Mouse (Mus musculus) spleen, adult 2 months (tissue): ENCODE measurements at regions not wholly inside any gene's neighbourhood (a gene's known extent, or its start where the extent isn't known, plus 50 kb on each side); places are given as distances from the start of the nearest gene placed in this dataset.

Source experiments
- DNase-seq, 2 experiments: peaks; one replicate each; pipeline versions ENCODE4 v3.0.0 to v3.0.0-alpha.2; 2012 to 2021; ENCODE audit warnings: low spot score in 2 of 2, low read depth in 1 of 2
- H3K27ac ChIP-seq: fragments of 200-500 bp; 2 replicates; pipeline ENCODE4 v1.5.1; 2012; ENCODE audit warnings: low read length, inconsistent platforms; ENCODE audit not compliant: insufficient read depth
- H3K27me3 ChIP-seq: fragments of 200-500 bp; 2 replicates; pipeline ENCODE4 v1.6.1; 2012; ENCODE audit warnings: mild to moderate bottlenecking, moderate library complexity, low read length, inconsistent platforms; ENCODE audit not compliant: control insufficient read depth, insufficient read depth
- H3K36me3 ChIP-seq: fragments of 200-500 bp; 2 replicates; pipeline ENCODE4 v1.6.1; 2012; ENCODE audit warnings: mild to moderate bottlenecking, low read length, inconsistent platforms; ENCODE audit not compliant: control insufficient read depth, insufficient read depth
- H3K4me1 ChIP-seq: fragments of 200-500 bp; 2 replicates; pipeline ENCODE4 v1.6.1; 2011; ENCODE audit warnings: inconsistent platforms; ENCODE audit not compliant: control insufficient read depth, insufficient read depth, insufficient read length
- H3K4me3 ChIP-seq: fragments of 200-500 bp; 2 replicates; pipeline ENCODE4 v1.5.1; 2011; ENCODE audit warnings: mild to moderate bottlenecking, inconsistent platforms; ENCODE audit not compliant: insufficient read depth, insufficient read length; ENCODE audit errors: extremely low read depth
- CTCF ChIP-seq: fragments of 200-500 bp; IDR thresholded peaks from 2 replicates; pipeline ENCODE4 v1.5.1; 2011; ENCODE audit warnings: mild to moderate bottlenecking, inconsistent platforms; ENCODE audit not compliant: insufficient read depth, insufficient read length, insufficient replicate concordance; ENCODE audit errors: extremely low read depth
- POLR2A ChIP-seq: fragments of 200-500 bp; IDR thresholded peaks from 2 replicates; pipeline ENCODE4 v1.6.1; 2011; ENCODE audit warnings: low read depth, low read length, inconsistent platforms
- WGBS: fragments of 180-500 bp; shearing (Covaris S2); methylation state at CpG from one replicate; pipeline ENCODE4 v1.1.7; 2018; 5-methylcytosine and 5-hydroxymethylcytosine counted together

GRCm38 (mm10) chr17:9942171-9942570, 272.7 kb upstream of the Pabpc6 start:
- DNase-seq, result no peak
- Histone ChIP-seq H3K4me3 (no peak overlapping the region), H3K27ac (no peak overlapping the region), H3K36me3 (no peaks in the 10 kb centered on the region), H3K4me1 (no peaks in the 10 kb centered on the region), H3K27me3 (no peaks in the 10 kb centered on the region)
- TF ChIP-seq POLR2A, result no peak
- no peak for TF ChIP-seq CTCF
- WGBS, result 81% methylated on average over 4 of the region's 4 CpGs

- no peaks in the 10 kb centered on the region for H3K4me1 ChIP-seq
- TF ChIP-seq CTCF (no peak), POLR2A (no peak)
- 93% methylated on average over 6 of the region's 6 CpGs for WGBS
- no peaks in the 10 kb centered on the region for H3K36me3 ChIP-seq
- no peak overlapping the region for H3K4me3 ChIP-seq
- DNase-seq, result no peak
- no peak overlapping the region for H3K27ac ChIP-seq
- no peaks in the 10 kb centered on the region for H3K27me3 ChIP-seq
These were observed 270.1 kb upstream of the Pabpc6 start for GRCm38 (mm10) chr17:9939576-9939975.

- no peaks in the 10 kb centered on the region for H3K36me3 ChIP-seq
- WGBS, result 91% methylated on average over 10 of the region's 10 CpGs
- no peaks in the 10 kb centered on the region for H3K4me1 ChIP-seq
- H3K27ac ChIP-seq, result no peak overlapping the region
- no peaks in the 10 kb centered on the region for H3K27me3 ChIP-seq
- no peak for TF ChIP-seq CTCF
- TF ChIP-seq POLR2A, result no peak
- no peak for DNase-seq
- no peak overlapping the region for H3K4me3 ChIP-seq
These were observed 268.9 kb upstream of the Pabpc6 start for GRCm38 (mm10) chr17:9938426-9938825.

GRCm38 (mm10) chr17:9937211-9937610, 267.7 kb upstream of the Pabpc6 start:
- no peaks in the 10 kb centered on the region for H3K4me1 ChIP-seq
- H3K4me3 ChIP-seq, result no peak overlapping the region
- no peaks in the 10 kb centered on the region for H3K27me3 ChIP-seq
- H3K27ac ChIP-seq, result no peak overlapping the region
- H3K36me3 ChIP-seq, result no peaks in the 10 kb centered on the region
- no peak for DNase-seq
- 88% methylated on average over 5 of the region's 5 CpGs for WGBS
- TF ChIP-seq POLR2A, result no peak

- H3K4me3 ChIP-seq, result no peak overlapping the region
- no peak for DNase-seq
- no peaks in the 10 kb centered on the region for H3K36me3 ChIP-seq
- H3K4me1 ChIP-seq, result no peaks in the 10 kb centered on the region
- no peaks in the 10 kb centered on the region for H3K27me3 ChIP-seq
- WGBS, result 88% methylated on average over 8 of the region's 8 CpGs
- no peak overlapping the region for H3K27ac ChIP-seq
- no peak for TF ChIP-seq POLR2A
- TF ChIP-seq CTCF, result no peak
These were observed 262.7 kb upstream of the Pabpc6 start for GRCm38 (mm10) chr17:9932186-9932585.

GRCm38 (mm10) chr17:9931526-9931925, 262.0 kb upstream of the Pabpc6 start:
- no peak for DNase-seq
- TF ChIP-seq POLR2A, result no peak
- no peak for TF ChIP-seq CTCF
- Histone ChIP-seq H3K36me3 (no peaks in the 10 kb centered on the region), H3K4me1 (no peaks in the 10 kb centered on the region), H3K27ac (no peak overlapping the region), H3K27me3 (no peaks in the 10 kb centered on the region), H3K4me3 (no peak overlapping the region)
- WGBS, result 83% methylated on average over 6 of the region's 6 CpGs

GRCm38 (mm10) chr17:9929448-9930088, 260.1 kb upstream of the Pabpc6 start:
- H3K4me3 ChIP-seq, result no peak overlapping the region
- no peak for DNase-seq
- H3K4me1 ChIP-seq, result no peaks in the 10 kb centered on the region
- WGBS, result 84% methylated on average over 8 of the region's 8 CpGs
- H3K27me3 ChIP-seq, result no peaks in the 10 kb centered on the region
- TF ChIP-seq POLR2A, result no peak
- TF ChIP-seq CTCF, result no peak
- no peaks in the 10 kb centered on the region for H3K36me3 ChIP-seq
- no peak overlapping the region for H3K27ac ChIP-seq
